Mouse (Mus musculus) adrenal gland (tissue): ENCODE results near the gene Ucn.

ENCODE experiments used
- intact Hi-C: fragments of 180-260 bp; cut with DNase I; formaldehyde crosslinking; loops from one replicate; pipeline ENCODE4 v1.15.1; 2025

Ucn gene

DNA sequence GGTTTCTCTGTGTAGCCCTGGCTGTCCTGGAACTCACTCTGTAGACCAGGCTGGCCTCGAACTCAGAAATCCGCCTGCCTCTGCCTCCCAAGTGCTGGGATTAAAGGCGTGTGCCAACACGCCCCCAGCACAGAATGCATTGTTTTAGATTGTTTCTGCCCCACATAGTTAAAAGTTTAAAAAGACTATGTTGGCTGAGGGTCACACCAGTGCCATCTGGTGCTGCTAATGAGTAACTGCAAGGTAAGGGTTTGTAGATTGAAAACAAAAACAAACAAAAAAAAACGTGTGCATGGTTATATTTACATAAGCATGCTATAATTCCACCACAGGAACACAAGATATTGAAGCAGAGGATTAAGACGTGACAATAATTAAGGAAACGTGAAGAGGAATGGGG, 27.8 kb downstream of the Ucn start:
- intact Hi-C loops = no loop called here

DNA sequence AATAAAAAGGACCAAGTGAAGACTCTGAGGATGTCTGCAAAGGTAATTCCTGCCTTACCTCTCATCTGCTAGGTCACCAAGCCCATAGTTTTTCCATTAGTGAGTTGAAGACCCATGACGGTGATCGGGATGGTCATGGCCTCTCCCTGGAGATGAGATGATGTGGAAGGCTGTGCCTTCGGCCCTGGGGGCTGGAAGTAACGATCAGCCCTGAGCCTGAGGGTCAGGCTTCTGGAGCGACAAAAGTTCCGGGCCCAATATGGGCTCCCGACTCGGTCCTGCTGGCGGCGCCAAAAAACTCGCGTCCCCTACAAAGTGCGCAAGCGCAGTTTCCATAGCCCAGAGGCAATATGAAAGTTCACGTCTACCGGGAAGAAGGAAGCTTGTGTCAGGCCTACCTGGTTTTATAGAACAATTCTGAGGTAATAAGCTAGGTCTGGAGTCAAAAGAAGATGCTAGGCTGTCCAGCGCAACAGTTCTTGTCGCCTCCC, 30.6 kb downstream of the Ucn start, which contains the start of gene Slc30a3:
Gene Slc30a3 (minus strand): TSS at position 238 of the 491 bp plus-strand sequence.
- intact Hi-C loops = no loop called here

DNA sequence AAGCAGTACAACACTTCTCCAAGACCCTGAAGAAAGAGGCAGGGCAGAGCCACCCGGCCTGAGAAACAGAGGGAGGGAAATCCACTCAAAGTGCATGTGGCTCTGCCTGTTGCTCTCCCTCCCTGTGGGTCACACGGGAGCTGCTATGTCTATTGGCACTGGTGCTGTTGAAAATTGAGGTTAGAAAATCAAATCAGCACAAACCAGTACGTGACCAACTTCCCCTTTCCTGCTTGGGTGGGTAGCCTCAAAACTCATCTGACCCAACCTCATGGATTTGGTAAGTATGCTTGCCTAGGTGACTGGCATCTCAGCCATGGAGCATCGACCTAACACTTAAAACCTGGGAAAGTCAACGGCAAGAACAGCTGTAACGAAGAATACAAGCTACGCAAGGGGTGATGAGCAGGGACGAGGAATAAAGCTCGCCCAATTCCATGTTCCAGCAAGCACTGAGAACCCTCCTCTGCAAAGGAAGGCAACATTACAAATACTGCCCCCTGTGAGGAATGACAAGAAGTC, 32.8 kb downstream of the Ucn start, which contains the start of gene Dnajc5g:
Gene Dnajc5g (plus strand): TSS at position 472 of the 522 bp plus-strand sequence.
- intact Hi-C loops = no loop called here

DNA sequence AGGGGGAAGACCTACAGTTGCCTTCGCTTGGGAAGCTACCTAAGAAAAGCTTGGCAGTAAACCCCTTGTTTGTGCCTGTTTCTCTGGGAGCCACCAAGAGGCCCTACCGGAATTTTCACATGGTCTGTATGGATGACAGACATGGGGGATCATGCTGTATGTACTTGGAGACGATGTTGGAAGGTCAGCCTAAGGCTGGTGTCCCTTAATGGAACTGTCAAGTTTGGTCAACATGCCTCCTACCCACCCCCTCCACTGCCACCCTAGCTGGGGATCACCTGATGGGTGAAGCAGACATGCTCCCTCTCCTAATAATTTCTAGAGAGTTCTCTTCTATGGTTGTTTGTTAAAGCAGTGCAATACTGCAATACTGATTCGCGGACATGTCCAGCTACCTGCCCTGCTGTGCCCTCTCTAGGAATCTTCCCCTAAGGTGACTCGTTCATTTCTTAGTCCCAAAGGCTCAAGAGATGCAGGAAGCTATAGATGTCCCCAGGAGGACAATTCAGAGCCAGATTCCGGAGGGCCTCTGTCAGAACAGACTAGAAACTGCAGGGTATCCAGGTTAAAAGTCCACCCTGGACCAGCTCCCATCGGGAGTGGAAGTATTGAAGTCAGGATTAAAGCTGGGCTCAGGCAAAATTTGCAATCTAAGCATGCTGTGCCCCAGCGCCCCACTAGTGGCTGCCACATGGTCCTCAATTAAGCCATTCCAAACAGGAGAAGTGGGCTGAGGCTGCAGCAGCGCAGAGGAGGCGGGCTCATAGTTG, 42.7 kb downstream of the Ucn start:
- intact Hi-C loops = no loop called here

DNA sequence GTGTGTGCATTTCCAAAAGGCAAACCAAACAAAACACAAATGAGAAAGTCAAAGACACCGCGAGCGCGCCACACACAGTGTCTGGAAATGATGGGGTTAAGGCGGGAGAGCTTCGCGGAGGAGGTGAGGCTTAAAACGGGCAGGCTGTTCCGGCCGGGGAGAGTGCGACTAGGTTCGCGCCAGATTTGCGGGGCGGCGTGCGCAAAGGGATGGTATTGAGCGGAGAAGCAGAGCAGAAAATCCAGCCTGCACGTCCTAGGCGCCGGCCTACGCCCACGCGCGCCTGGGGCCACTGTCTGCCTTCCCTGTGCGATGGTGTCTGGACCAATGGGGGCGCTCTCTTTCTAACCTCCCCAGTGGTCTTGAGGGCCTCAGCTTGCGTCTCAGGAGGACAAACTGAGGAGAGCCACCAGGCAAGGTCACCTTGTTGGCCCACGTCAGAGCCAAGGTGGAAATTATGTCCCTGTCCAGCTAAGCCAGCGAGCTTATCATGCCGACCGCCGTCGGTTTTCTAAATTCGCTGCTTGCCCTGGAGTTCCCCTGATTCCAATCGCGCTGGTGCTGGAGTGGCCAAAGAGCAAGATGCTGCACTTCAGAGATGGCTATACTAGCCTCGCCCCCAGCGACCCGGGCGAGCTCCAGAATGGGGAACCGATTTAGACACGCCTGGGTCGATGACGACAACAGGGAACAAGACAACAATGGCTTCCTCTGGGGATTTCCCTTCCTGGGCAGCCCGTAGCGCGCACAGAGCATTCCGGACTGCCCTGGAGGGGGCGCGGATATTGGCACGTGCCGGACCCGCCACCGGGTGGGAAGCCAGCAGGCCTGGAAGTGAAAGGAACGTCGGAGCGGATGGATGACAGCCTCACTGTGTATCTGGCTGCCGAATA, 43.6 kb downstream of the Ucn start:
- intact Hi-C loops = no loop called here

DNA sequence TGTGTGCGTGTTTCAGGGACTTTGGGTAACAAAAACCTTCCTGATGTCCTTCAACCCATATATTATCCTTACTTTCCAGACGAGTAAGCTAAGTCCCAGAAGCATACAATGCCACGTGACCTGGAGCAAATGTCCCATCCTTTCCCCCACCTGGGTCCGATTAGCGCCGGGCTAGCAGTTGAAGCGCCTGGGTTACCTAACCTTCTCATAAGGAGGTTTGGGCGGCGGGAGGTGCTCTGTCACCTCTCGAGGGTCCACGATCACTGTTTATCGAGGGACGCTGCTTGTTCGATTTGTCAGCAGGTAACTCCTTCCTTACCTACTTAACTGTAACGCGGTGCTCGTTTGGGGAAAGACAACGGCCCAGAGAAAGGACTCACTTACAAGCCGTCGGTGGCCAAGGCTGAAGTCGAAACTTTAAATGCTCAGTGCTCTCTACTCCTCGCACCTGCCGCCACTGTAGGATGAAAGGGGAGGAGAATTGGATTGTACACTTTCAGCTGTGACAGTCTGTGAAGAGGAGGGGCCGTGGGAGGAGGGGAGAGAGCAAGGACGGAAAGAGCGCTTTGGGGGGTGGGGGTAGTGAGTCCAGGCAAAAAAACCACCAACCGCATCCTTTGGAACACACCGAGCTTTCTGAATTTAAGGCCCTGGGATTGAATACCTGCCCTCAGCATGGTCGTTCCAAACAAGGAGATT, 44.4 kb downstream of the Ucn start:
- intact Hi-C loops = no loop called here

DNA sequence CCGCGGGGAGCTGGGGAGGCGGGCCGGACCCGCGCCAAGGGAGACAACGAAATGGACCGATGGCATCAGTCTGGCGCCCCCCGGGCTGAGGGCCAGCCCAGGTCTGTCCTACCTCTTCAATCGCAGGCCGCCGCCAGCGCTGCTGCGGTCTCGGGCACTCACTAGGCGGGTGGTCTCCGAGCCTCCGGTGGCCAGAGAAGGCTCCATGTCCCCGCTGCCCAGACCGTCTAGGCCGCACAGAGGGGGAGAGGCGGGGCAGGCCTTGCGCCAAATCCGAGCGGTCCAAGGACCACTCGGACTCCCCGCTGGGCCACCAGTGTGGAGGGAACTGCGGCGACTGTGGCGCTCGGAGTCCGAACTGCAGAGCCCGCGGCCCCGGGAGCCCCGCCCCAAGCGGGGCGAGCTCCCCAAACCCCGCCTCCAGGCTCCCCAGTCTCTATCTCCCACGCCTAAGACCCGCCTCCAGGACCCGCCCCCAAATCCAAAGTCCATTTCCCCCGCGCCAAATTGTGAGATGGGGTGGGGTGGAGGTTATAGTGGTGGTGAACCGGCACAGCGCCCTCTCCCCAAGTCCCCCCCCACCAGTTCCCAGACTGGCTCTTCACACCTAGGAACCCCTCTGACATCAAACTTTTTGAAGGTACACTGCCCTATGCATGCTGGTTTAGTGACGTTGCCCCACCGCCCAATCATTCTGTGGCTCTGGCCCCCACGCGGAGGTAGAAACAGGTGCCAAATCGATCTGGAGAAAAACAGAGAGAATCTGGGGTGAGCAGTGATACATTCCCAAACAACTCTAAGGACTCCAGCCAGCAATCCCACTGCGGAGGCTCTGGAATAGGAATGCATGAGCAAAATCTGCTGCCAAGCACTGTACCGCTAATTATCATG, 45.2 kb downstream of the Ucn start:
- intact Hi-C loops = no loop called here

DNA sequence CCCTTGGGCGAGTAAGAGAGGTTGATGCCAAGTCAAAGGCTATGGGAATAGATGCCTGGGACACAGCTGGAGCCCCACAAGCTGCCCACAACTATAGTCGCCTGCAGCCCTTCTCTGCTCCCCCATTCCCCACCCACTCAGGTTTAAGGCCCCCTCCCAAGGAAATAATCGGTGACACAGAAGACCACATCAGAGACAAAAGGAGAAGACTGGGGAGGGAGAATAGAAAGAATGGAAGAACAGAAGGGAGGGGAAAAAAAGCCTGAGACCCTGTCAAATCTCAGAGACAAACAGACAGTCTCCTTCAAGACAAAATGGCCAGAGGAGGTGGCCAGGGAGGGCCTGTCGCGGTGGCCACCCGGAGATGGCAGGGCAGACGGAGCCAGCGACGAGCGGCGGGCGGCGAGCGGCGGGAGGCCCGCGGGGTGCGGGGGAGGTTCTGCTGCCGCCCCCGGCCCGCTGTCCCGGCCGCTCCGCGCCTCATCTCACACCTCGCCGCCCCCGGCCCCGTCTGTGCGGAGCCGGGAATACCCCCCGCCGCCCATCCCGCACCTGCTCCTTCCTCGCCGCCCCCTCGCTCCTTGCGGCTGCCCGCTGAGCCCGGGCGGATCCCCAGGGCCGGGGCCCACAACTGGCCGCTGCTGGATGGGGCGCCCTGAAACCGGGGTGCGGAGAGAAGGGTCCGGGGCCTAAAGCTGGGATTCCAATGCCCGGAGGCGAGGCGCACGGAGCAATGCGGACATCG, 46.2 kb downstream of the Ucn start:
- intact Hi-C loops = no loop called here
